Mouse (Mus musculus) testis, adult 2 months (tissue): ENCODE results near the gene Actr8. TPM values are rescaled to one million over a fixed set of nuclear protein-coding genes. Genes with fewer than 3 reads are reported as not detected.

Source experiments
- H3K27ac ChIP-seq: fragments of 200-500 bp; 2 replicates; pipeline ENCODE4 v1.5.1; 2012; ENCODE audit warnings: low read depth, low read length; ENCODE audit not compliant: control insufficient read depth, insufficient read depth
- H3K27me3 ChIP-seq: fragments of 200-500 bp; 2 replicates; pipeline ENCODE4 v1.6.1; 2012; ENCODE audit warnings: mild to moderate bottlenecking, low read length, moderate library complexity; ENCODE audit not compliant: control insufficient read depth, insufficient read depth
- H3K36me3 ChIP-seq: fragments of 200-500 bp; 2 replicates; pipeline ENCODE4 v1.6.1; 2012; ENCODE audit warnings: mild to moderate bottlenecking, low read length; ENCODE audit not compliant: control insufficient read depth, insufficient read depth
- H3K4me1 ChIP-seq: fragments of 200-500 bp; 2 replicates; pipeline ENCODE4 v1.6.1; 2012; ENCODE audit warnings: low read length; ENCODE audit not compliant: control insufficient read depth, insufficient read depth
- H3K4me3 ChIP-seq: fragments of 200-500 bp; 2 replicates; pipeline ENCODE4 v1.5.1; 2012; ENCODE audit warnings: low read depth, mild to moderate bottlenecking, low read length, moderate library complexity, mixed read lengths; ENCODE audit not compliant: control insufficient read depth
- CTCF ChIP-seq: fragments of 200-500 bp; IDR thresholded peaks from 2 replicates; pipeline ENCODE4 v1.5.1; 2012; ENCODE audit warnings: low read depth, mild to moderate bottlenecking, inconsistent platforms, low read length, moderate library complexity; ENCODE audit not compliant: control insufficient read depth, insufficient read depth, insufficient replicate concordance
- POLR2A ChIP-seq: fragments of 200-500 bp; IDR thresholded peaks from 2 replicates; pipeline ENCODE4 v1.6.1; 2012; ENCODE audit warnings: low read depth, mild to moderate bottlenecking, inconsistent platforms, low read length, moderate library complexity; ENCODE audit not compliant: control insufficient read depth
- polyA plus RNA-seq: library from polyadenylated mRNA; depleted of rRNA; stranded (reverse); fragments of >200 nt; gene quantifications from 2 replicates; pipeline ENCODE4 v1.2.3, GENCODE M21; 2012

Actr8 gene
- polyA plus RNA-seq, 1 experiment, result 25.5 TPM

DNA sequence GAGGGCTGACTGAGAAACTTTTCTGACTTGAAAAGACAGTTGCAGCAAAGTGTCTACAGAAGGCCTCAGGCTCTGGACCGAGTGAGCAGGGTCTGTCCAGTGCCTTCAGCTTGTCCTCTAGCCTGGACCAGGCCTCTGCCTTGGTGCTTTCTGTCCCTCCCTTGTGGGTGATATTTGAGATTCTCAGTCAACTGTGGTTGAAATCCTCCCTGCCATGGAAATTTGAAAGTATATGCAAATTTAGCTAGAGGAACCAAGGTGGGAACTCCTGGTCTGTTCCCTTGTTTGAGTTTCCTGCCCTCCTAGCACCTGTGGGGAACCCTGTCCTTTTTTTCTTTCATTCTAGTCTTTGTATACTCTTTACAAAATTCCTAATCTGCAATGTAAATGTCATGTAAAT lies 36.9 kb downstream of the Actr8 start:
- TF ChIP-seq POLR2A (no peak), CTCF (no peak)
- no peak overlapping the region for H3K27ac ChIP-seq

DNA sequence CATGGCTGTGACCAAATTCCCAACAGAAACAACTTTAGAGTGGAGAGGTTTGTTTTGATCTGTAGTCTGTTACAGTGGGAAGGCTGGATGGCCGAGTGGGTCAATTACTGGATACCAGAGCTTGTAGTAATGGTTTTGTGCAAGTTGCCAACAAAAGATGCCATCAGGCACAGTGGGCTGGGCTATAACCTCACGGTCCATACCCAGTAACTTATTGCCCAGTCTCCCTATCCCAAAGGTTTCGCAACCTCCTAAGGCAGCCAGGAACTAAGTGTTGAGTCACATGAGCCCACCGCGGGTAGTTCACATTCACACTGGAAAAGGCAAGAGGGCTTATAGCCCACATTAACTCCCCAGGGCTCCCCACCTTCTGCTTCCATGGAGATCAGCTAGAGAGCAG lies 38.5 kb downstream of the Actr8 start:
- Histone ChIP-seq H3K27me3 (no peaks in the 10 kb centered on the region), H3K36me3 (no peaks in the 10 kb centered on the region), H3K27ac (no peak overlapping the region), H3K4me3 (no peak overlapping the region), H3K4me1 (peaks cover 2% of the 10 kb centered on the region)
- TF ChIP-seq POLR2A (no peak), CTCF (no peak)

More for the DNA sequence above, 36.9 kb downstream of the Actr8 start:
- no peak overlapping the region for H3K4me3 ChIP-seq
- H3K27me3 ChIP-seq, result no peaks in the 10 kb centered on the region
- no peaks in the 10 kb centered on the region for H3K36me3 ChIP-seq
- peaks cover under 1% of the 10 kb centered on the region; the same call in 1 of the 2 replicates for H3K4me1 ChIP-seq

DNA sequence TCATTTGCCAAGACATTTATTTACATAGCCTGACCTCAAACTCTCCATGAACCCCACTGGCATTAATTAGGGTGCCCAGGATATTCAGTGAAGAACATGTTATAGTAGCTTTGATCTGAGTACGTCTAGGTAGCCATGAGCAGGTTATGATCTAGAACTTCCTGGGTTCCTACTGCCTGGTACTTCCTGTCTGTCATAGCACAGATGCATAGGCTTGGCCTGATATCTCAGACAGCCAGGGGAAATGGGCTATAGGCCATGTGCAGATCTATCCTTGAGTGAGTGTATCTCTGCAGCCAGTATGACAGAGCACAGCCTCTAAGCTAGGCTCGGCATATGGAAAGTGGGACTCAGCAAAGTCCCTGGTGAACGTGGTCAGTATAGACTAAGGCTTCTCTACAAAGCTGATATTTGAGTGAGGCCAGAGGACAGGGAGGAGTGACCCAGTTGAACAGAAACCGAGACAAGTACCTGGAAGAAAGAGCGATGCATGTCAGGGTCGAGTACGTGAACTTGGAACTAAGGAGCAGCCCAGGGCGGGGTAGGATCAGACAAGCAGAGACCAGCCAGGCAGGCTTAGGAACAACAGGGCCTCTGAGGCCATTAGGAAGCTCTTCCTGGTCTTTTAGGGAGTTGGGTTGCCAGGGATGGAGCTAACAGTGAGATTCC lies 39.8 kb downstream of the Actr8 start:
- TF ChIP-seq CTCF (no peak), POLR2A (no peak)

DNA sequence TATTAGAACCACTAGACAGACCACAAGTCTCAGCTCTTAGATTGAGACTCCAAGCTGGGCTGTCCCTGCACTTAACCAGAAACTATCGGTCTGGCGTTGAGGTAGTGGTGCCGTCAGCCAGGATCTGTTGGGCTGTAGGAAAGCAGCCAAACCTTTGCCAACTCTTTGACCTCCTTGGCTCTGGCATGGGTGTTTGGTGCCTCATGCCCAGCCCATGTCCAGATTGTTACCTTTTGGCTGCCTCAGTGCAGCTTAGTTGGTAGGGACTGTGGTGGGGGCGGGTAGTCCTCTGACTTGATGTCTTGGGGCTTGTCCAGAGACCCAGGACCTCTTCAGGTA lies 40.3 kb downstream of the Actr8 start:
- H3K27me3 ChIP-seq, result no peaks in the 10 kb centered on the region
- H3K27ac ChIP-seq, result no peak overlapping the region

More for the DNA sequence above, 39.8 kb downstream of the Actr8 start:
- Histone ChIP-seq H3K27ac (peak overlapping the region; percentile 9; the same call in 1 of the 2 replicates), H3K4me3 (no peak overlapping the region), H3K36me3 (no peaks in the 10 kb centered on the region), H3K27me3 (no peaks in the 10 kb centered on the region), H3K4me1 (peaks cover 2% of the 10 kb centered on the region; the same call in 1 of the 2 replicates)

GRCm38 (mm10) chr14:30018846-30019245 lies 40.7 kb downstream of the Actr8 start:
- TF ChIP-seq POLR2A (no peak), CTCF (no peak)
- H3K27ac ChIP-seq, result no peak overlapping the region
- H3K36me3 ChIP-seq, result no peaks in the 10 kb centered on the region
- H3K27me3 ChIP-seq, result no peaks in the 10 kb centered on the region
- no peak overlapping the region for H3K4me3 ChIP-seq
- peaks cover 2% of the 10 kb centered on the region; the same call in 1 of the 2 replicates for H3K4me1 ChIP-seq

More for the DNA sequence above, 40.3 kb downstream of the Actr8 start:
- Histone ChIP-seq H3K4me3 (no peak overlapping the region), H3K36me3 (no peaks in the 10 kb centered on the region), H3K4me1 (peaks cover 2% of the 10 kb centered on the region; the same call in 1 of the 2 replicates)
- TF ChIP-seq POLR2A, result no peak
- no peak for TF ChIP-seq CTCF

DNA sequence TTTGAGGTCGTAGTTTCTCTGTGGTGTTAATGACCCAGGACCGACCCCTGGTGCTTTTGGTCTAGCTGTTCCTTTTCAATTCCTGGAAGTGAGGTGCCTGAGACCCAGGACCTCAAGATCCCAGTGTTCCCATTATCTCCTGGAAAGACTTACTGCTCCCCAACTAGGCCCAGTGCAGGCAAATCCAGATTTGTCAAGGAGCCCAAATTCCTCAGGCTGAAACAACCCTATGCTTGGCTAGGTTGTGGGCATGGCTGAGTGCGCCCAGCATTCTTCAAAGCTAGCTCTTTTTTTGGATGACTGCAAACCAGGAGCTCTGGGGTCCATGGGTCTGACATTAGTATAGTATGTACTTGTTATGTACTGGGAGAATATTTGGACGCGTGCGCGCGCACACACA lies 41.2 kb downstream of the Actr8 start:
- no peaks in the 10 kb centered on the region for H3K27me3 ChIP-seq
- no peak overlapping the region for H3K4me3 ChIP-seq
- no peaks in the 10 kb centered on the region for H3K36me3 ChIP-seq
- peaks cover 2% of the 10 kb centered on the region; the same call in 1 of the 2 replicates for H3K4me1 ChIP-seq
- TF ChIP-seq CTCF (no peak), POLR2A (no peak)
- no peak overlapping the region for H3K27ac ChIP-seq

- no peaks in the 10 kb centered on the region for H3K36me3 ChIP-seq
- H3K4me3 ChIP-seq, result no peak overlapping the region
- H3K4me1 ChIP-seq, result peaks cover 2% of the 10 kb centered on the region; the same call in 1 of the 2 replicates
- TF ChIP-seq CTCF (no peak), POLR2A (no peak)
- no peak overlapping the region for H3K27ac ChIP-seq
- no peaks in the 10 kb centered on the region for H3K27me3 ChIP-seq
Observed at GRCm38 (mm10) chr14:30019792-30020575, 41.8 kb downstream of the Actr8 start.
